15 mouse cellular contexts compared by ENCODE assay signal in genomic region chr3:127758806-127759205, GRCm38 (mm10). TPM values are rescaled to one million over a fixed set of nuclear protein-coding genes. Genes with fewer than 3 reads are reported as not detected.
DNase-seq lines count a peak whose midpoint lies in the region; ATAC-seq and TF ChIP-seq lines count a peak whose summit lies in the region.
"Had no signal": no experiment of that assay in that cellular context is flagged by ENCODE, and none has a peak within 500 bp of the region (broad histone marks: within the 10 kb centered on the region; RNA-seq: fewer than 3 reads in every experiment).

No protein-coding gene starts in this region.

- H3K4me1 ChIP-seq in MEL (ENCODE audit: control insufficient read depth in 1 of 2, insufficient read depth in 2 of 2, low read length in 2 of 2): peaks cover 15 to 32% of the 10 kb centered on the region in 2 experiments
- H3K4me1 ChIP-seq in forebrain, embryonic 14.5 days (ENCODE audit: control insufficient read depth, insufficient read depth, low read length): peaks cover 5% of the 10 kb centered on the region; the same call in 1 of the 2 replicates
- peaks cover 5% of the 10 kb centered on the region; the same call in 1 of the 2 replicates for H3K4me1 ChIP-seq in midbrain, embryonic 11.5 days (ENCODE audit: control insufficient read depth, insufficient read depth, low read length)
- H3K4me1 ChIP-seq: embryonic facial prominence, embryonic 12.5 days; heart, embryonic 12.5 days; lung, embryonic 15.5 days had no signal

- peak overlapping the region; percentile 41 for H3K9ac ChIP-seq in MEL (ENCODE audit: control insufficient read depth, low read depth, low read length, poor library complexity, severe bottlenecking)
- H3K9ac ChIP-seq in forebrain, embryonic 14.5 days (ENCODE audit: low read length): peak overlapping the region; percentile 41; the same call in 1 of the 2 replicates
- no peak overlapping the region for H3K9ac ChIP-seq in midbrain, embryonic 11.5 days (ENCODE audit: low read length)
- H3K9ac ChIP-seq: embryonic facial prominence, embryonic 12.5 days; heart, embryonic 12.5 days; lung, embryonic 15.5 days had no signal

- H3K9me3 ChIP-seq in MEL (replicated peaks; ENCODE audit: insufficient read depth, low read length): no peaks in the 10 kb centered on the region
- no peaks in the 10 kb centered on the region for H3K9me3 ChIP-seq in forebrain, embryonic 14.5 days (replicated peaks; ENCODE audit: control insufficient read depth, low read length)
- no peaks in the 10 kb centered on the region for H3K9me3 ChIP-seq in midbrain, embryonic 11.5 days (ENCODE audit: control insufficient read depth, low read length)
- H3K9me3 ChIP-seq: embryonic facial prominence, embryonic 12.5 days; heart, embryonic 12.5 days; lung, embryonic 15.5 days had no signal

- no peak for TF ChIP-seq CTCF in MEL (IDR thresholded peaks at IDR 0.05 in 2 of 3, conservative IDR thresholded peaks at IDR 0.05 in 1 of 3; ENCODE audit: control insufficient read depth in 1 of 3, insufficient read depth in 1 of 3, low read depth in 2 of 3, low read length in 3 of 3, poor library complexity in 1 of 3, severe bottlenecking in 1 of 3)

- no peaks in the 10 kb centered on the region for H3K27me3 ChIP-seq in MEL (ENCODE audit: control insufficient read depth in 1 of 2, insufficient read depth in 2 of 2, low read length in 2 of 2)
- peaks cover 5% of the 10 kb centered on the region; the same call in 1 of the 2 replicates for H3K27me3 ChIP-seq in forebrain, embryonic 14.5 days (replicated peaks; ENCODE audit: control insufficient read depth, insufficient read depth, low read length)
- peaks cover 88% of the 10 kb centered on the region for H3K27me3 ChIP-seq in midbrain, embryonic 11.5 days (ENCODE audit: control insufficient read depth, insufficient read depth, low read length)

- ATAC-seq in forebrain, embryonic 14.5 days: peak; percentile 61
- ATAC-seq in midbrain, embryonic 11.5 days (ENCODE audit: low FRiP score): peak; percentile 60
- ATAC-seq: intestine, postnatal 0 days had no signal

- no peaks in the 10 kb centered on the region for H3K79me2 ChIP-seq in MEL (ENCODE audit: control insufficient read depth, insufficient read depth, low read length, poor library complexity)

- no peak overlapping the region for H3K4me2 ChIP-seq in forebrain, embryonic 14.5 days (ENCODE audit: low read length)
- H3K4me2 ChIP-seq in midbrain, embryonic 11.5 days: no peak overlapping the region
- H3K4me2 ChIP-seq: embryonic facial prominence, embryonic 12.5 days; heart, embryonic 12.5 days; liver, embryonic 11.5 days; lung, embryonic 15.5 days had no signal

- H3K4me3 ChIP-seq in MEL (ENCODE audit: control insufficient read depth in 1 of 2, insufficient read depth in 1 of 2, low read depth in 2 of 2, low read length in 2 of 2): peak overlapping the region; percentile 9 to 12; a peak in 2 of 4 replicates
- H3K4me3 ChIP-seq in forebrain, embryonic 14.5 days (ENCODE audit: low read depth, low read length): no peak overlapping the region
- H3K4me3 ChIP-seq in midbrain, embryonic 11.5 days (ENCODE audit: low read depth, low read length): no peak overlapping the region
- H3K4me3 ChIP-seq: embryonic facial prominence, embryonic 12.5 days; gastrocnemius, adult 2 months; heart, embryonic 12.5 days; lung, embryonic 15.5 days; myocyte had no signal

- no peak for TF ChIP-seq POLR2A in MEL (IDR thresholded peaks at IDR 0.05; ENCODE audit: control insufficient read depth in 1 of 2, insufficient read depth in 1 of 2, low read depth in 1 of 2, low read length in 2 of 2, poor library complexity in 1 of 2)

- no peak for TF ChIP-seq EP300 in MEL (IDR thresholded peaks at IDR 0.05; ENCODE audit: low read depth in 1 of 2, low read length in 2 of 2)

- intact Hi-C loops in left cerebral cortex, postnatal 14 days (cut with DNase I): loop anchor here (2.0 kb wide), 2 partner anchors 134 to 186 kb away; no protein-coding TSS in a partner anchor

- DNase-seq in 416B (ENCODE audit: low read depth): peak; percentile 19
- DNase-seq in MEL (ENCODE audit: low read depth, low spot score): peak; percentile 49
- peak; percentile 35 for DNase-seq in forebrain, embryonic 14.5 days (ENCODE audit: low spot score)
- DNase-seq in midbrain, embryonic 11.5 days (ENCODE audit: low spot score, missing footprints): peak; percentile 90
- no peak for DNase-seq in kidney, postnatal 36 days
- DNase-seq in left cerebral cortex, postnatal 14 days (ENCODE audit: low spot score in 2 of 2): no peak
- no peak for DNase-seq in adrenal gland, adult (ENCODE audit: inconsistent age in 2 of 2, low spot score in 1 of 2)
- DNase-seq: gastrocnemius, adult 2 months; heart, postnatal 36 days had no signal

- TF ChIP-seq RAD21 in MEL (IDR thresholded peaks at IDR 0.05; ENCODE audit: low read depth, low read length): no peak

- WGBS in forebrain, embryonic 14.5 days: 21% methylated on average over 4 of the region's 4 CpGs
- WGBS in midbrain, embryonic 11.5 days: 44% methylated on average over 4 of the region's 4 CpGs

- peak overlapping the region; percentile 62; the same call in 1 of the 2 replicates for H3K27ac ChIP-seq in MEL (ENCODE audit: control insufficient read depth, low read depth, low read length)
- peak overlapping the region; percentile 57 for H3K27ac ChIP-seq in forebrain, embryonic 14.5 days (ENCODE audit: low read depth, low read length)
- H3K27ac ChIP-seq in midbrain, embryonic 11.5 days (ENCODE audit: low read depth, low read length): no peak overlapping the region
- H3K27ac ChIP-seq: embryonic facial prominence, embryonic 12.5 days; gastrocnemius, adult 2 months; lung, embryonic 15.5 days had no signal

- H3K36me3 ChIP-seq in MEL (ENCODE audit: control insufficient read depth in 1 of 2, insufficient read depth in 2 of 2, low read length in 2 of 2): peaks cover 0 to 26% of the 10 kb centered on the region in 2 experiments; a peak in 2 of 4 replicates
- H3K36me3 ChIP-seq in forebrain, embryonic 14.5 days (ENCODE audit: control insufficient read depth, insufficient read depth, low read length): no peaks in the 10 kb centered on the region
- H3K36me3 ChIP-seq in midbrain, embryonic 11.5 days (ENCODE audit: control insufficient read depth, insufficient read depth, low read length): no peaks in the 10 kb centered on the region
- H3K36me3 ChIP-seq: embryonic facial prominence, embryonic 12.5 days; heart, embryonic 12.5 days; lung, embryonic 15.5 days had no signal

TF ChIP-seq in MEL, 35 proteins besides CTCF, POLR2A, EP300 and RAD21:
- TF ChIP-seq JUND (IDR thresholded peaks at IDR 0.05; ENCODE audit: low read depth, low read length) (0 out of 2 replicates have a peak, but pooled peaks have one; percentile 12), SIN3A (IDR thresholded peaks at IDR 0.05; ENCODE audit: low read length) (no peak)

RNA-seq across cellular contexts. Expression of gene Alpk1, which starts 21.5 kb away (rescaled TPM):
- 1.8 and 2.4 TPM in 2 replicates for total RNA-seq in MEL (2012; rRNA removed)
- polyA plus RNA-seq in MEL (2012; ENCODE audit: insufficient read depth in 1 of 2, insufficient read length in 2 of 2, low read depth in 1 of 2, low replicate concordance in 2 of 2, missing spikeins in 1 of 2): 1 to 10 TPM in 1 of 2 experiments, not detected in 1; 1.8 TPM
- 0.93 and 1.1 TPM in 2 replicates for polyA plus RNA-seq in forebrain, embryonic 14.5 days (2014; fragmentation: Nextera tagmentation; extraction: Ambion mirVana)
- 0.70 and 0.72 TPM in 2 replicates for polyA plus RNA-seq in midbrain, embryonic 11.5 days (2014; fragmentation: Nextera tagmentation; extraction: Ambion mirVana)
- total RNA-seq in left cerebral cortex, postnatal 14 days (2021): 1 to 10 TPM; 3.9 to 4.9 TPM

RNA-seq across cellular contexts. Expression of gene Tifa, which starts 30.8 kb away (rescaled TPM):
- total RNA-seq in MEL (2012; rRNA removed): 1.4 and 1.7 TPM in 2 replicates
- 1 to 10 TPM in 1 of 2 experiments, not detected in 1; 3.0 TPM for polyA plus RNA-seq in MEL (2012; ENCODE audit: insufficient read depth in 1 of 2, insufficient read length in 2 of 2, low read depth in 1 of 2, low replicate concordance in 2 of 2, missing spikeins in 1 of 2)
- polyA plus RNA-seq in forebrain, embryonic 14.5 days (2014; fragmentation: Nextera tagmentation; extraction: Ambion mirVana): 6.2 and 6.7 TPM in 2 replicates
- 3.7 and 4.3 TPM in 2 replicates for polyA plus RNA-seq in midbrain, embryonic 11.5 days (2014; fragmentation: Nextera tagmentation; extraction: Ambion mirVana)
- total RNA-seq in left cerebral cortex, postnatal 14 days (2021): 1 to 10 TPM; 3.8 to 6.3 TPM

Comparison
In these comparisons a context has a peak if more than half of its experiments do, and no peak if none do; other contexts are left out.
1. DNase-seq: peak in 416B (single experiment), MEL (single experiment), forebrain, embryonic 14.5 days (single experiment) and midbrain, embryonic 11.5 days (single experiment); none in kidney, postnatal 36 days (0 of 2), left cerebral cortex, postnatal 14 days (0 of 2) and adrenal gland, adult (0 of 2).
2. H3K4me3 ChIP-seq: peak in MEL (2 of 2); none in forebrain, embryonic 14.5 days (single experiment) and midbrain, embryonic 11.5 days (single experiment).